19 mouse cellular contexts compared by ENCODE assay signal in the genomic region with DNA sequence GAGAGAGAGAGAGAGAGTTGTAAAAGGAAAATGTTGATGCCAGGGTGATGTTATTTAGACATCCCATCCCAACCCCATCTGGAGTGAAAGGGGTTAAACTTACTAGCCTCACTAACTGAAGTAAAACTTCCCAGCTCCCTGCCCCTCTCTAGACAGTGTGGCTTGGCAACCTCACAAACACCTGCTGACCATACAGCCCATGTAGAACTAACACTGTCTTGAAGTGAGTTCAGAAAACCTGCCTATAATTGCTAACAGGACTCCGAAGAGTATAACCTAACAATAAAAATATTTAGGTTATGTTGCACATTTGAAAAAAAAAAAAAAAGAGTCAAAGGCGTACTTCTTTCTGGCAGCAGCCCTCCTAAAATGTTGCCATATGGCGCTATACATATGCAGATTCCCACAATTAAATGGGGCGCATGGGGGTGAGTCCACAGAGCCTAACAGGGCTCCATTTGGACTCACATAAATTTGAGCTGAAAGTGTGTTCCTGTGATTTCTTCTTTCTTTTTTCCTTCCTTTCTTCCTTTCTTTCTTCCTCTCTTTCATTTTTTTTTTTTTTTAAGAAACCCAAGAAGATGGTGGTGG.
A peak's percentile ranks its signal among the peaks of the same experiment; 100 is the strongest.
DNase-seq lines count a peak whose midpoint lies in the region; ATAC-seq and TF ChIP-seq lines count a peak whose summit lies in the region.
"Had no signal": no experiment of that assay in that cellular context is flagged by ENCODE, and none has a peak within 500 bp of the region (broad histone marks: within the 10 kb centered on the region; RNA-seq: fewer than 3 reads in every experiment).

No protein-coding gene starts in this region.

- DNase-seq in forebrain, embryonic 11.5 days (ENCODE audit: low spot score), result no peak
- DNase-seq in limb, embryonic 11.5 days (ENCODE audit: low spot score), result no peak
- DNase-seq in limb, embryonic 10.5 days (ENCODE audit: low spot score), result no peak
- peak; percentile 83 for DNase-seq in brain, embryonic 14.5 days (ENCODE audit: low read depth)
- no peak for DNase-seq in gastrocnemius, adult 18-20 months (ENCODE audit: low spot score)
- DNase-seq in layer of hippocampus, postnatal 10 days (ENCODE audit: low spot score in 2 of 2), result no peak
- DNase-seq: adrenal gland, adult 2 months; gastrocnemius, postnatal 14 days; heart, postnatal 14 days; lung, embryonic 14.5 days; retina, postnatal 1 day had no signal

- no peak overlapping the region for H3K27ac ChIP-seq in forebrain, embryonic 13.5 days
- H3K27ac ChIP-seq in forebrain, embryonic 11.5 days (ENCODE audit: low read depth, low read length), result no peak overlapping the region
- no peak overlapping the region for H3K27ac ChIP-seq in limb, embryonic 11.5 days (replicated peaks; ENCODE audit: low read depth, low read length)
- no peak overlapping the region for H3K27ac ChIP-seq in limb, embryonic 10.5 days
- 0 out of 2 replicates have a peak overlapping the region, but pooled peaks have one; percentile 46 for H3K27ac ChIP-seq in limb, embryonic 12.5 days
- H3K27ac ChIP-seq: heart, embryonic 10.5 days; intestine, embryonic 15.5 days; layer of hippocampus, adult 2 months; macrophage had no signal

- peaks cover 10% of the 10 kb centered on the region; the same call in 1 of the 2 replicates for H3K4me1 ChIP-seq in forebrain, embryonic 13.5 days
- no peaks in the 10 kb centered on the region for H3K4me1 ChIP-seq in forebrain, embryonic 11.5 days (replicated peaks; ENCODE audit: control insufficient read depth, insufficient read depth, low read length)
- H3K4me1 ChIP-seq in limb, embryonic 11.5 days (ENCODE audit: control insufficient read depth, insufficient read depth, low read length), result 0 out of 2 replicates have a peak, but pooled peaks cover 2% of the 10 kb centered on the region
- H3K4me1 ChIP-seq in limb, embryonic 10.5 days, result peaks cover 13% of the 10 kb centered on the region; the same call in 1 of the 2 replicates
- H3K4me1 ChIP-seq in limb, embryonic 12.5 days (replicated peaks), result peaks cover 30% of the 10 kb centered on the region
- H3K4me1 ChIP-seq: heart, embryonic 10.5 days; intestine, embryonic 15.5 days had no signal

- no peaks in the 10 kb centered on the region for H3K36me3 ChIP-seq in forebrain, embryonic 13.5 days (ENCODE audit: poor library complexity, severe bottlenecking)
- H3K36me3 ChIP-seq in forebrain, embryonic 11.5 days (ENCODE audit: control insufficient read depth, insufficient read depth, low read length), result no peaks in the 10 kb centered on the region
- no peaks in the 10 kb centered on the region for H3K36me3 ChIP-seq in limb, embryonic 11.5 days (ENCODE audit: control insufficient read depth, insufficient read depth, low read length)
- H3K36me3 ChIP-seq in limb, embryonic 10.5 days, result no peaks in the 10 kb centered on the region
- H3K36me3 ChIP-seq in limb, embryonic 12.5 days, result no peaks in the 10 kb centered on the region
- H3K36me3 ChIP-seq: G1E; heart, embryonic 10.5 days; intestine, embryonic 15.5 days had no signal

- TF ChIP-seq CTCF in brain, embryonic 14.5 days (IDR thresholded peaks at IDR 0.05; ENCODE audit: borderline replicate concordance, extremely low read depth, insufficient read depth, insufficient read length), result no peak

- no peaks in the 10 kb centered on the region for H3K9me3 ChIP-seq in forebrain, embryonic 13.5 days (replicated peaks)
- no peaks in the 10 kb centered on the region for H3K9me3 ChIP-seq in forebrain, embryonic 11.5 days (ENCODE audit: control insufficient read depth, low read length)
- H3K9me3 ChIP-seq in limb, embryonic 11.5 days (ENCODE audit: control insufficient read depth, low read length), result no peaks in the 10 kb centered on the region
- H3K9me3 ChIP-seq in limb, embryonic 10.5 days (replicated peaks), result no peaks in the 10 kb centered on the region
- no peaks in the 10 kb centered on the region for H3K9me3 ChIP-seq in limb, embryonic 12.5 days
- H3K9me3 ChIP-seq: G1E; heart, embryonic 10.5 days; intestine, embryonic 15.5 days had no signal

- WGBS in forebrain, embryonic 13.5 days, result 43% methylated on average over 4 of the region's 4 CpGs
- 80% methylated on average over 4 of the region's 4 CpGs for WGBS in forebrain, embryonic 11.5 days
- 58% methylated on average over 4 of the region's 4 CpGs for WGBS in limb, embryonic 11.5 days
- WGBS in limb, embryonic 10.5 days, result 74% methylated on average over 4 of the region's 4 CpGs
- WGBS in limb, embryonic 12.5 days, result 40% methylated on average over 4 of the region's 4 CpGs

- H3K4me2 ChIP-seq in forebrain, embryonic 13.5 days, result no peak overlapping the region
- no peak overlapping the region for H3K4me2 ChIP-seq in forebrain, embryonic 11.5 days (ENCODE audit: low read depth, low read length, severe bottlenecking)
- no peak overlapping the region for H3K4me2 ChIP-seq in limb, embryonic 11.5 days (ENCODE audit: low read depth, severe bottlenecking)
- no peak overlapping the region for H3K4me2 ChIP-seq in limb, embryonic 12.5 days
- H3K4me2 ChIP-seq: intestine, embryonic 15.5 days; liver, embryonic 11.5 days; lung, embryonic 14.5 days had no signal

- H3K27me3 ChIP-seq in forebrain, embryonic 13.5 days, result no peaks in the 10 kb centered on the region
- no peaks in the 10 kb centered on the region for H3K27me3 ChIP-seq in forebrain, embryonic 11.5 days (ENCODE audit: control insufficient read depth, insufficient read depth, low read length)
- H3K27me3 ChIP-seq in limb, embryonic 11.5 days (ENCODE audit: control insufficient read depth, insufficient read depth, low read length), result no peaks in the 10 kb centered on the region
- no peaks in the 10 kb centered on the region for H3K27me3 ChIP-seq in limb, embryonic 10.5 days (ENCODE audit: low read depth, poor library complexity, severe bottlenecking)
- no peaks in the 10 kb centered on the region for H3K27me3 ChIP-seq in limb, embryonic 12.5 days
- H3K27me3 ChIP-seq: intestine, embryonic 15.5 days had no signal

- H3K9ac ChIP-seq in forebrain, embryonic 13.5 days, result no peak overlapping the region
- H3K9ac ChIP-seq in forebrain, embryonic 11.5 days (ENCODE audit: low read length), result no peak overlapping the region
- H3K9ac ChIP-seq in limb, embryonic 11.5 days (ENCODE audit: low read length), result no peak overlapping the region
- no peak overlapping the region for H3K9ac ChIP-seq in limb, embryonic 12.5 days (replicated peaks)
- H3K9ac ChIP-seq: intestine, embryonic 15.5 days; lung, embryonic 14.5 days had no signal

- H3K4me3 ChIP-seq in forebrain, embryonic 13.5 days, result no peak overlapping the region
- no peak overlapping the region for H3K4me3 ChIP-seq in forebrain, embryonic 11.5 days (ENCODE audit: low read depth, low read length)
- H3K4me3 ChIP-seq in limb, embryonic 11.5 days (ENCODE audit: low read depth, low read length), result no peak overlapping the region
- H3K4me3 ChIP-seq in limb, embryonic 10.5 days, result no peak overlapping the region
- H3K4me3 ChIP-seq in limb, embryonic 12.5 days (replicated peaks), result no peak overlapping the region
- H3K4me3 ChIP-seq: heart, embryonic 10.5 days; intestine, embryonic 15.5 days; layer of hippocampus, adult 2 months had no signal

- no peak for TF ChIP-seq POLR2A in brain, embryonic 14.5 days (IDR thresholded peaks at IDR 0.05; ENCODE audit: borderline replicate concordance, extremely low read depth, insufficient read depth, insufficient read length, poor library complexity, severe bottlenecking)

- ATAC-seq in forebrain, embryonic 13.5 days, result peak; percentile 84
- ATAC-seq in forebrain, embryonic 11.5 days (replicated peaks; ENCODE audit: low FRiP score), result no peak
- ATAC-seq in limb, embryonic 11.5 days (ENCODE audit: insufficient number of reproducible peaks, low FRiP score, low TSS enrichment, low read depth), result peak; percentile 73; the same call in 1 of the 2 replicates
- ATAC-seq in limb, embryonic 12.5 days (ENCODE audit: insufficient number of reproducible peaks, insufficient read depth, low FRiP score, low TSS enrichment, low read depth), result peak; percentile 87
- ATAC-seq: intestine, embryonic 15.5 days had no signal
